Mouse (Mus musculus) neutrophil, adult 65 days (primary cell): ENCODE results near the gene Stac2. TPM values are rescaled to one million over a fixed set of nuclear protein-coding genes. Genes with fewer than 3 reads are reported as not detected.

Experiments used
- total RNA-seq: library from RNA; stranded (reverse); gene quantifications from 2 replicates; pipeline ENCODE4 v1.2.4, GENCODE M21; 2023

Gene Stac2
- total RNA-seq: 0.16 and 0.19 TPM in 2 replicates

GRCm38 (mm10) chr11:98052989-98053834, at the start of gene Stac2:
TSS of gene Stac2 (minus strand) at chr11:98053462.

GRCm38 (mm10) chr11:98026570-98027296, 26.5 kb downstream of the Stac2 start, which contains the start of gene Rpl19:
TSS of gene Rpl19 (plus strand) at chr11:98026710.

GRCm38 (mm10) chr11:98022555-98023371, 30.5 kb downstream of the Stac2 start, which contains the start of gene Cacnb1:
TSS of gene Cacnb1 (minus strand) at chr11:98023034.

GRCm38 (mm10) chr11:97995564-97996288, 57.5 kb downstream of the Stac2 start, which contains the start of gene Arl5c:
TSS of gene Arl5c (minus strand) at chr11:97996181.

Other genes starting within 250 kb of the Stac2 start
- 0.69 and 0.91 TPM in 2 replicates for gene B230217C12Rik, start 212.7 kb downstream of the Stac2 start, total RNA-seq
- 0.44 TPM in 1 of 2 replicates, not detected in the other for gene Fbxo47, start 169.3 kb downstream of the Stac2 start, total RNA-seq
- 5.1 and 5.4 TPM in 2 replicates for gene Plxdc1, start 67.0 kb downstream of the Stac2 start, total RNA-seq
- gene Arl5c, start 57.3 kb downstream of the Stac2 start, total RNA-seq: 13.1 and 19.9 TPM in 2 replicates
- gene Cacnb1, start 30.4 kb downstream of the Stac2 start, total RNA-seq: 0.88 and 0.92 TPM in 2 replicates
- 456 and 517 TPM in 2 replicates for gene Rpl19, start 26.8 kb downstream of the Stac2 start, total RNA-seq
- gene Fbxl20, start 96.9 kb upstream of the Stac2 start, total RNA-seq: 22.6 and 29.4 TPM in 2 replicates
- 29.4 and 43.1 TPM in 2 replicates for gene Med1, start 139.8 kb upstream of the Stac2 start, total RNA-seq
- gene Cdk12, start 149.6 kb upstream of the Stac2 start, total RNA-seq: 78.0 and 93.6 TPM in 2 replicates